Mouse (Mus musculus) T-helper 17 cell (primary cell): ENCODE results near the gene Hesx1.

ENCODE experiments used
- in situ Hi-C, 2 experiments: fragments of 300-600 bp; cut with MboI, MseI; formaldehyde crosslinking; loops; 1 replicate in 1 of 2; 2 replicates in 1 of 2; pipeline ENCODE4 v1.15.1; 2025; ENCODE audit warnings: high pct_unique_total_duplicates in 2 of 2

The Hesx1 gene

DNA sequence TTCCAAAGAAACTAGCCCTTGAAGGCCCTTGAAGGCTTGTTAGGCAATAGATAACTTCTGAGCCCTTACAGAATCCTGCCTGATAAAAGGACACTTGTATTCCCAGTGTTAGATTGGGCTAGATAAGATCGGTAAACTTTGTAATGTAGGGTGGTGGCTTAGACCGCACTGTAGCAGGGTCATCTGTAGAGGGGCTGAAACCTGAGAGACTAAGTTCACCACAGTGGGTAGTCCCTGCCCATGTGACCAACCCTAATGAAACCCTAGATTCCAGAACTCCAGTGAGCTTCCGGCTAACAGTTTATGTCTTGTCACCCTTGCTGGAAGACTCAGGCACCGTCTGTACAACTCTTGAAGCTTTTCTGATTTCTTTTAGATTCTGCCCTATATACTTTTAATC is 19.4 kb downstream of the Hesx1 start:
- in situ Hi-C loops, result no loop called here

DNA sequence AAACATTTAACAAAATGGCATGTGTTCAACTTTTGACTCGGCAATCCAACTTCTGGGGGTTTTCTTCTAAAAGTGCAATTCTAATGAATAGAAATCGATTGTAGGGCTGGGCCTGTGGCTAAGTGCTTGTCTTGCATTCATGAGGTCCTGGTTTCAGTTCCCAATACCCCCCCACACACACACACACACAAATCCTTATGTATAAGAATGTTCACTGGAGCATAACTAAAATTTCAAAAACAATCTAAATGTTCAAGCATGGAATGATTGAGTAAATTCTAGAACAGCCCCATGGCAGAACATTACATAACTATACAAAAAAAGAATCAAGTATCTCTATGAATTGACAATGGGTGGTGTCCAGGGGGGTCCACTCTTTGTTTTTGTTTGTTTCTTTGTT is 23.7 kb downstream of the Hesx1 start:
- in situ Hi-C loops, result no loop called here

DNA sequence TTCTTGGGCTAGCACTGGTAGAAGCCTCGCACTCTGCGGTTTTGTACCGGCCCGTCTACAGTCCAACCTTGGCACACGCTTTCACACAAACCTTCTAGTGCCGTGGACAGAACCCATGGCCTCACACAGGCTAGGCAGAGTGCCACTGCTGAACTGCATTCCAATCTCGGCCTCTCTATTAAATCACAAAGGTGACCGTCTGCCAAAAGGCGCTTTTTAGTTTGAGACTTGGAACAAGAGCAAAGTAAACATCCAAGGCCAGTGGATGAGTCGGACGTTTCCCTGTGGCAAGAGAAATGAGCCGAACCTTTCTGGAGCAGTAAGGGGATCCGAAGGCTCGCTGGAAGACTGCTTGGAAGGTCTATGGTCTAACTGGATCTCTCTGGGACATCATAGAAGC is 25.6 kb downstream of the Hesx1 start:
- in situ Hi-C loops, result loop anchor here in 1 of 2 experiments (5.0 kb wide), 3 partner anchors 33 to 333 kb away; no protein-coding TSS in a partner anchor

DNA sequence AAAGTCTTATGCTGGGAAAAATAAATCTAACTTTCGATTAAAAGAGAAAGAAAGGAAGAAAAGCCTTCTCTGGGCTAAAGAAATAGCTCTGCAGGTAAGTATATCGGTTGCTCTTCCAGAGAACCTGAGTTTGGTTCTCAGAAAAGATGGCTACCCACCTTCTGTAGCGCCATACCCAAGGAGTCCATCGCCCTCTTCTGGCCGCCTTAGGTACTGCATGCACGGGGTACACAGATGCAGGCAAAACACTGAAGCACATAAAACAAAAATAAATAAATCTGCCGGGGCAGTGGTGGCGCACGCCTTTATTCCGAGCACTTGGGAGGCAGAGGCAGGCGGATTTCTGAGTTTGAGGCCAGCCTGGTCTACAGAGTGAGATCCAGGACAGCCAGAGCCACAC is 28.7 kb downstream of the Hesx1 start:
- in situ Hi-C loops, result loop anchor here in 1 of 2 experiments (5.0 kb wide), 3 partner anchors 36 to 336 kb away; no protein-coding TSS in a partner anchor

DNA sequence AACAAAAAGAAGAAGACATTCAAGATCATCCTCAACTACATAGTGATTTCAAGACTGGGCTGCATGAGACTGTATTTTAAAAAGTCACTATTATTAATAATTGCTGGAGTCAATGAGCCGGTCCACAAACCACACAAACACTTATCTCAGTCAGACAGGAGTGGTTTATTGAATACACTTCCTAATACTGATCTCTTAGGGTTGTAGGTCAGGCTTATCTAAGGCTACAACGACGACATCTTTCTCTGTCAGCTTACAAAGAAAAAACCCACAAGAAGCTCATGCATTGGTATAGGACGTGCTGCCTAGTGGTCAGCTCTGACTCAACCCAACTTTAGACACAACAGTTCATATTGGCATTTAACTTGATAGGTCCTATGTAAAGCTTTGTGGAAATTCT is 30.4 kb downstream of the Hesx1 start:
- in situ Hi-C loops, result loop anchor here in 1 of 2 experiments (5.0 kb wide), 3 partner anchors 37 to 337 kb away; no protein-coding TSS in a partner anchor

DNA sequence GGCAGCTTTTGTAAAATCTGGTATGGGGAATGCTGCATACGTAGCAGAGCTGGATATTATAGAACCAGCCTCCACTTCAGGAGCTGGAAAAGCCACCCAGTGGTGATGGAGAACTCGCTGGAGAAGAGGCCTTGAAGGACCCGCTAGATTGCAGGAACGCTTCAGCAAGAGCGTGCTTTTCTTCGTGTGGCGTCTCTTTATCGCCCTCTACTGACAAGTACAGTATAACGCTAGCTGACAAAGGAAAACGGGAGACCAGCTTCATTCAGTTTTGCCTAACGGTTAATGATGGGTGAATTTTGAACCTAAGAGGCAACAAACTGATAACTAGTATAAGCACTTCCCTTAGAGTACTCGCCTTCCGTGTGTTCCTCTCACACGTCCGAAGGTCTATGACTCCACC is 35.6 kb downstream of the Hesx1 start:
- in situ Hi-C loops, result no loop called here

DNA sequence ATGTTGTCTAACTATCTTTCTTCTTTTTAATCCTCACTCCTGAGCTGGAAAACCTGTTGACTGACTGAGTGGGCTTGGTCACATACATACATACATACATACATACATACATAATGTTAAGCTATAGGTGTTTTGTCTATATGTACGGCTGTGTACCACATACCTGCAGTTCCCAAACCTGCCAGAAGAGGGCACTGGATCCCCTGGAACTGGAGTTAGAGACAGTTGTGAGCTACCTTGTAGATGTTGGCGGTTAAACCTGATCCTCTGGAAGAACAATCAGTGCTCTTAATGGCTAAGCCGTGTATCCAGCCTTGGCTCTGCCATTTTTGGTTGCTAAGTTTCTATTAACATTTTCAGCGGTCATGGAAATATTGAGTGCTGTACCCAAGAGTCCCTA is 36.9 kb downstream of the Hesx1 start:
- in situ Hi-C loops, result no loop called here

DNA sequence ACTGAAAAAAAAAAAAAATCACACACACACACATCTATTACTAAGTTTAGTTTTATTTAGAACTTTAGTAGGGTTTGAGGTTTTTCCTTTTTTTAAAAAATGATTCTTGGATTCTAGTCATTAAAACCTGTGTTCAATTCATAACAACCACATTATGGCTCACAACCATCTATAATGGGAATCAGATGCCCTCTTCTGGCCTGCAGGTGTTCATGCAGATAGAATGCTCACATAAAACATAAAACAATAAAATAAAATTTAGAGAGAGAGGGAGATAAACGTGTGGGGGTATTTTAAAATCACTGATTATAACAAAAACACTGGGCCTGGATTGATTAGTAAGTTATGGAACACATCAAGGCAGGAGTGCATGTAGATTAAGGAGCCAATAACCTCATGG is 43.3 kb downstream of the Hesx1 start:
- in situ Hi-C loops, result no loop called here

DNA sequence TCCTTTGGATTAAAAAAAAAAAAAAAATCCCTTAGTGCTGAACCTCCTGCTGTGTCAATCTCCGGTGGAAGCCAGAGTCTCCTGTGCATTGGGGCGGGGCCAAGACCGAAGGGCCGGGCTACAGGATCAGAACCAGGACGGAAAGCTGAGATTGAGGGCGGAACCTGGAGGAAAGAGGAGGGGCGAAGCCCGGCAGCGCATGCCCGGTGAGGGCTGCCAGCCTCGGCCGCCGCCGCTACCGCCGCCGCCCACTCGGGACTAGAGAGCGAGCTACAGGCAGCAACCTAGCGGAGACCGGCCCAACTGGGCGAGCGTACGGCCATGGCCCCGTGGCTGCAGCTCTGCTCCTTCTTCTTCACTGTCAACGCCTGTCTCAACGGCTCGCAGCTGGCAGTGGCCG is 44.6 kb downstream of the Hesx1 start, which contains the start of gene Il17rd:
Gene Il17rd, plus strand, starts transcription at position 159 of the 400 bp plus-strand sequence.
- in situ Hi-C loops, result no loop called here

DNA sequence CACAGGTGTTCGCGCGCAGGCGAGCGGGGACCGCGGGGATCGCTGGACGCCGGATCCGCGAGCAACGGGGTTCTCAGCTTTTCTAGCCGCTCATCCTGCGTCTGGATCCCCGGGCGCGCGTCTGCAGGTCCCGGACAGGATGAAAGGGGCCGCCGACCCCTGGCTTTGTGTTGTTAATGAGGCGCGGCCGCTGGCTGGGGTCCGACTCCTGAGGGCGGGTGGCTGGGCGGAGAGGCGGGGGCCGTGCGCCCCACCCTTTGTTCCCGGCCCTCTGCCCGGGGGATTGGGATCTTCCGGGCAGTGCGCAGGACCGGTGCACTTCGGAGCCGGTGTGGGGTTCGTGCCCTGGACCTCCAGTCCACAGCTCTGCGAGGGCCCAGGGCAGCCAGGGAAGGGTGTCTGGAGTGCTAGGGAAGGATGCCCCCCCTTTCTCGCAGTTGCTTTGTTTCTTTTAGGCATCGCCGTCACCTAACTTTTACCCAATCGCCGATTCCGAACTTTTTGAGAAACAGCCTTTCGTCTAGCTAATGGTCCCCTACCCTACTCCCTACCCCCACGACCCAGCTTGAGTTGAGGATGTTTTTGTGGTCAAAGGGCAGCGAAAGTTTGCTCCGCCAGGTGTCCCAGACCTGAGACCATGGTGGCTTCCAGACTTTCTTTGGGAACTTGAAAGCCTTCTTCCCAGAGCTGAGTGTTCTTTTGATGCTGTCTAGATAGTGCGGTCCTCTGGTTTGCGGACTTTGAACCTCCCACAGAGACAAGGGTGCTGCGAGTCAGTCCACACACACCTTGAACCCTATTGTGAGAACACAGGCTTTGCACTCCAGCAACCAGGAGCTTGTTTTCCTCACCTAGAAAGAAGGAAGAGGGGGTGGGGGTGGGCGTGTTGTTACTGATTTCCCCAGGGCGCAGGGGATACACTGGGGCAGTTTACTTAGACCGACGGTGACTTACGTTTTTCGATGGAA is 45.3 kb downstream of the Hesx1 start:
- in situ Hi-C loops, result no loop called here

DNA sequence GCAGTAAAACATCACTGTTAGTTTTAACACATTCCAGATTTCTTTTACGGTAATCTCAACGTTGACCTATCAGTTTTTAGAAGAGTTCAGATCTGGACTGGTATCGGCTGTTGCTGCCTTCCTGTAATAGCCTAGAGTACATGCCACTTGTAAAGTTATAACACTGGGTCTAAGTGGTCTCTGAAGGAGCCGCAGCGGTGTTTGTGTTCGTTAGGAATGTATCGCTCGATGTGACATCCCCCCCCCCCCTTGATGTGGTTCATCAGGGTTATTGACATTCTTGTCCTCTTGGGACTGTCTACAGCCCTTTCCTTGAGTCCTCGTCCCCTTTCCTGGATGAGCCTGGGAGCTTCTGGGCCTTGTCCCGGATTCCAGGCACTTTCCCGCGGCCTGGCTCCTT is 46.2 kb downstream of the Hesx1 start:
- in situ Hi-C loops, result no loop called here

DNA sequence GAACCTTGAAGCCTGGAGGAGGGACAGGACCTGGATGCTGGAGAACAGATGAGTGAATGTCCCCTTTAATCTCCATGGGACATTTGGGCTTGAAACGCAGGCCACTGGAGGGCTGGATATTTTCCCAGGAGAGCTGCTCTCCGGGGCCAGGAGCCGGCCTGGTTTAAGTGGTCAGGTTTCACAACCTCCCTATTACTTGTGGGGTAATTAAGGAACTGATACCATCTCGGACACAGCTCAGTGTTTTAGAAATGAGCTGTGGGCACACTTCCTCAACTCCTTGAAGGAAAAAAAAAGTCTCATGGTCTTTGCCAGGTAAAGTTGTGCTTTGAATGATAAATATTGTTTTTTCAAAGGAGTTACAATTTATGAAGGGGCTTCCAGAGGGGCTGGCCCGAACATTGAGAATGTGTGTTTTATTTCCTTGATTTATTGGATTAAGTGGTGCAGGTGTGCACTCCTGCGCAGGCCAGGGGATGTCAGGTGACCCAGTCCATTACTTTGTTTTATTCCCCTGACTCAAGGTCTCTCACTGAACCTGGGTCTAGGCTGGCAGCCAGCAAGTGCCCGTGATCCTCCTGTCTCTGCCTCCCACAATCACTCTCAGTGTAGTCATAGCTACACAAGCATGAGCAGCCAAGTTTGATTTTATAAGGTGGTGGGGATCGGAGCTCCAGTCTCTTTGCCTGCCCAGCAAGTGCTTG is 48.2 kb downstream of the Hesx1 start:
- in situ Hi-C loops, result no loop called here

DNA sequence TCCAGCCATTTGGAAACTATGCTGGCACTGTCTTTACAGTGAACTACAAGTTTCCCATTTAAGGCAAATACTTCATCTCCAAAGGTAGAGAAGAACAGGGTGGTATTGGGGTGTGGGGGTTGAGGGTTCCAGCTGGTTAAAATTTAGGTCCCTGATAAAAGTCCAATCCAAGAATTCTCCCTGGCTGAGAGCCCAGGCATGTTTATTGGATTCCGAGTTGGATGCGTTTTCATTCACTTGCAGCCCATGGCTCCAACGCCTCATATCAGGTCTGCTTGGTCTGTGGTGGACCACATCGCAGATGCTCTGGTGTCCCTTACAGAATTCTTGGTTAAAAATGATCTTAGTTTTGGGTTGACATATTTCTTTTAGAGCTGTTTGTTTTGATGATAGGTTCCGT is 49.2 kb downstream of the Hesx1 start:
- in situ Hi-C loops, result no loop called here

DNA sequence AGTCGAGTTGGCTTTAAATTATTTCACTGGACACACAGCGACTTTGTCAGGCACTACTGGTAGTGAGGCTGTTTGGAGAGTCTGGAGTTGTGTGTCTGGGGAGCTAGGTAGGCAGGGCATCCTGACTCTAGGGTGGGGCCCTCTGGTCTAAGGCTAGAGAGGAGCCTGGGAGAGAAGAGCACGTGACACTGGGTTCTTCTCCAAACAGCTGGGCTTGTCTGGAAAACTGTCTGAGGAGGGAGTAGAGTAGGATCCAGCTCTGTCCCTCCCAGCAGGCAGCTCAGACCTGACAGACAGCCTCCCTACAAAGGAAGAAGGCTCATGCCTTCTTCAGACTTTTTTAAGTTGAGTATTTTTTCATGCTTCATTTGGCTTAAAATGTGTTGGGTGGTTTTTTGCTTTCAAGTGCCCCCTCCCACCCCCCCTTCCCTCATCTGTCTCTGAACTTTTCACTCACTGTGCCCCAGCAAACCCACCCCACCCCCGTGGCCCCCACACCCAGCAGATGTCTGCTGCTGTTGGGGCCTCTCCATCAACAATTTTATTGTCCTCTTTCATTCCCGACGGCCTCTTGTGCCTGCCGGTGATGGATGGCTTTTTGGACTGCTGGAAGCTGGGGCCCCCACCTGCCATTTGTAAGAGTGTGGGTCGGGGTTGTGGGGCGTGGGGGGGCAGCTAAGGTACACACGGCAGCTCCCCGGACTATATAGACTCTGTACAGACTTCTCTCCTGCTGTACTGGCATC is 50.2 kb downstream of the Hesx1 start:
- in situ Hi-C loops, result no loop called here

DNA sequence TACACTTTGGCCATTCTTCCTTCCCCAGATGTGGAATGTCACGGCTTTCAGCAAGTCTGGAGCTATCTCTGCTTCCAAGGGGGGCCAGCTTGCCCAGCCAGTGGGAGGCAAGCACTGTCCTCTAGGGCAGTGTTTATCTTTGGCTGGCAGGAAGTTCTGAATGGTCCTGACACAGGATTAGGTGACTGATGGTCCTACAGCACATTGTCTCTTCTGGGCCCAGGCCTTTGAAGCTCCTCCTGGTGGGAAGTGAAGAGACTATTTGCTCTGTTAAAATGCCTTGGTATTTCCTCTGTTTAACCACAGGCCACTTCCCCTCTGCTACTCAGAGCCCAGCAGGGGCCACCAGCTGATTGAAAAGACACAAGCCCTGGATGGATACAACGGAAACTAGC is 50.7 kb downstream of the Hesx1 start:
- in situ Hi-C loops, result no loop called here

DNA sequence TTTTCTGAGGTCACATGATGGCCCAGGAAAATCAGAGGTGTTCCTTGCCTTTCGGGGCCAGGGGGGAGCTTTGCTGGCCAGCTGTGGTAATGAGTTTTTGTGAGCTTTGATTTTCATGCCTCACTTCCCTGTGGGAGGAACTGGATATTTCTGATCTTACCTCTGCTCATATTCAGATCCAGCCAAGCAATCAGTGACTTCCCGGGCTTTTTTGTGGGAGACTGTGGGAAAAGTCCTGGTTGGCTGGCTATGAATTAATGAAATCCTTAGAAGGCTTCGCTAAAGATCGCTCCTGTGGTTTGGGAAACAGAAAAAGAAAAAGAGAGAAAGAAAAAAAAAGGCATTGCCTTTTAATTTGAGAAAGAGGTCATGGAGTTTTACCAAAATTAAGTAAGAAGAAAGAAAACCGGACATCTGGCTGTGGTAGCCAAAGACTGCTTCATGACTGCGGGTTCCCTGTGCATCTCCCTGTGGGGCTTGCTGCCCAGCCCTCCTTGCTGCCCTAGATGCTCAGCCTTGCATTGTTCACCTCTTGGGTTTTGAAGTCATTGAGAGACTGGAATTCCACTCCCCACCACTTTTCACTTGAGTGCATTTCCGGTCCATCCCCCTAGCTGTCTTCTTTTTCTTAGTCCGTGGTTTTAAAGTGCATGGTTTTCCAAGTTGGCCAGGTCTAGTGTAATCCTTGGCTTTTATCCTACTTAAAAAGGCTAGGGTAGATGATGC is 54.2 kb downstream of the Hesx1 start:
- in situ Hi-C loops, result no loop called here

DNA sequence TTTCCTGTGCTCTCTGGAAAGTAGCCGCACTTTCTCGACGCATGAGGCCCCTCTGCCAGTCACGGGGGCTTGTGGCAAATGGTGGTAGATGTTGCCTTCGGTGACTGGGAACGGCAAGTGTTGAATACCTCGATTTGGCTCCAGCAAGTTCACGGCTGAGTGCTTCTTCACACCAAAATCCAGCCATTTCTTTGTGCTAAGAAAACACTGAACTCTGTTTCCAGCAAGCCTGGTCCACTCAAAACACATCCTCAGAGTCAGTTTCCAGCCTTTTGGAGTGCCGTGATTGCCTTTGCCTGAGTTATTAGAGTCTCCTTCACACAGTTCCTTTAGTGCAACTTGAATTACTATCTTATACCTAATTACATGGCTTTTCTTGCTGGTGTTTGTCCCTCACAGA is 55.8 kb downstream of the Hesx1 start:
- in situ Hi-C loops, result no loop called here

DNA sequence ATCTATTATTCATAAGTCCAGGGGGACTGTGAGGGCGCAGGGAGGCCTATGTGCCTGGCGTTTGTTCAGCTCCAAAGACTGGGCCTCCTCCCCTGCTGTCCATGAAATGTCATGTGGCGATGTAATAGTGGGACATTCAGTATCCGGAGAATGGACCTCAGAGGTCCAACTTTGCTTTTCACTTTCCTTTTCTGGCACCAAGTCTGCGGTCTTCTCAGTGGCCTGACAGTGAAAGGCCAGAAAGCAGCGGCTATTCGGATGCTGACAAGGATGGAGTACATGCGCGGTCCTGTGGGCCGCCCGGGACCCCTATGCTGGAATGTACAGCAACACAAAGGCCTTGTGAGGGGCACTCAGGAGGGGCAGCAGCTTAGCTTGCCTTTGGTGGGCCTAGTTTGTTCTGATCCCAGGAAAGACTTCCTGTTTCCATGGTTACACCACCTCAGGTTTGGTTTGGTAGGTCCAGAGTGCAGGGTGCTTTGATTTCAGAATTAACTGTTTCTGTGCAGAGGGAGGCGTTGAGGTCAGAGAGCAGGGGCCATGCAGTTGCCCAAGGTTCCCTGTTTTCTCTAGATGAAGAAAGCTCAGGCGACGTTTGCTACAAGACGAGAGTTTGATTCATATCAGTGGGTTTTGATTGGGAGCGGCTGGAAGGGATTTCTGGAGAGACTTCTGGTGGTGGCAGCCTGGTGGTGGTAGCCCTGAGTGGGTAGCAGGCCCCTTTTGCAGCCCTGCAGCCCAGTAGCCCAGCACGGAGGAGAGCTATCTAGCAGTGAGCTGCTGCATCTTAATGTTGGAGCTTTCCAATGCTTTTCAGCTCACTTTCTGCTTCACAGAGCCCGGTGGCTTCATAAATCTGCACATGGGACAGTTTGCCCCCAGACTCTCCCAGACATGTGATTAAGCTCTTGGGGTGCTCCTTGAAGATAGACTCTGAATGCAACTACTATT is 56.6 kb downstream of the Hesx1 start:
- in situ Hi-C loops, result no loop called here

DNA sequence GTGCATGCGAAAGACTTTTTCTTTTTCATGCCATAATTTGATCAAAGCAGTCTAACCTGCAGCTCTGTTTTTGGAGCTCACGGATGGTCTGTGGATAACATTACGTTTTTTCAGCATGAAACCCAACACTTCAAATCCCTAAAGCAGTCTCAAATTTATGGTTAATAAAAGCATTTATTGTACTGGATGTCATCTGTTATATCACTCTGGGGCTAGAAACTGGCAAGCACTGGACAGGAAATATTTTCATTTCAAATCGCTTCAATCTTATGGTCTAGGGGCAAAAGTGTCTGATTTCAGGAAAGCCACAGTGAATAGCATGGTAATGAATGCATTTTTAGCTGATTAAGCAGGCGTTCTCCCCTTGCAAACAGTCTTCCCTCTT is 57.3 kb downstream of the Hesx1 start:
- in situ Hi-C loops, result no loop called here
